Mouse (Mus musculus): ENCODE results near the gene 9430097D07Rik. TPM values are rescaled to one million over a fixed set of nuclear protein-coding genes. Genes with fewer than 3 reads are reported as not detected.

Gene 9430097D07Rik
- total RNA-seq (2014; rRNA removed) (0.16 and 0.33 TPM in 2 replicates), polyA plus RNA-seq (2015; fragmentation: Nextera tagmentation; extraction: Ambion mirVana) (0.69 and 0.82 TPM in 2 replicates)

- 0 out of 2 replicates have a peak, but pooled peaks cover 3% of the 10 kb centered on the region for H3K36me3 ChIP-seq (ENCODE audit: insufficient read depth, low read length)
- ATAC-seq (ENCODE audit: low FRiP score) (peak; percentile 74), DNase-seq (ENCODE audit: low spot score) (peak; percentile 87)
- peak within 1 kb of the TSS; percentile 77 for H3K27ac ChIP-seq (ENCODE audit: low read depth, low read length)
- no peaks in the 10 kb centered on the region for H3K9me3 ChIP-seq (ENCODE audit: low read length)
- WGBS = 7% methylated on average over 28 of the region's 28 CpGs
- peak within 1 kb of the TSS; percentile 85 for H3K4me2 ChIP-seq (ENCODE audit: low read depth, low read length, poor library complexity, severe bottlenecking)
- peaks cover 8% of the 10 kb centered on the region; the same call in 1 of the 2 replicates for H3K4me1 ChIP-seq (ENCODE audit: insufficient read depth, low read length)
- H3K27me3 ChIP-seq (ENCODE audit: insufficient read depth, low read length) = 0 out of 2 replicates have a peak, but pooled peaks cover 3% of the 10 kb centered on the region
- no peak for TF ChIP-seq CTCF (IDR thresholded peaks at IDR 0.05)
- H3K4me3 ChIP-seq (ENCODE audit: low read depth, low read length) = peak within 1 kb of the TSS; percentile 49
- H3K9ac ChIP-seq (replicated peaks; ENCODE audit: low read length, poor library complexity, severe bottlenecking) = peak within 1 kb of the TSS; percentile 58
These were observed at the start of gene 9430097D07Rik for GRCm38 (mm10) chr2:32575586-32576160. 9430097D07Rik (minus strand) TSS chr2:32575684.

- DNase-seq (ENCODE audit: low spot score) (no peak), ATAC-seq (ENCODE audit: low FRiP score) (no peak)
- Histone ChIP-seq H3K36me3 (ENCODE audit: insufficient read depth, low read length) (no peaks in the 10 kb centered on the region), H3K27ac (ENCODE audit: low read depth, low read length) (no peak overlapping the region), H3K4me1 (ENCODE audit: insufficient read depth, low read length) (peaks cover 28% of the 10 kb centered on the region), H3K27me3 (ENCODE audit: insufficient read depth, low read length) (no peaks in the 10 kb centered on the region), H3K9me3 (ENCODE audit: low read length) (no peaks in the 10 kb centered on the region), H3K9ac (replicated peaks; ENCODE audit: low read length, poor library complexity, severe bottlenecking) (no peak overlapping the region), H3K4me3 (ENCODE audit: low read depth, low read length) (no peak overlapping the region), H3K4me2 (ENCODE audit: low read depth, low read length, poor library complexity, severe bottlenecking) (no peak overlapping the region)
- WGBS = 81% methylated on average over 5 of the region's 5 CpGs
- TF ChIP-seq CTCF (IDR thresholded peaks at IDR 0.05) = no peak
These were observed 48.7 kb upstream of the 9430097D07Rik start for GRCm38 (mm10) chr2:32624111-32624748.

GRCm38 (mm10) chr2:32621517-32621859, 46.0 kb upstream of the 9430097D07Rik start, which contains the start of gene Ak1:
Ak1 (plus strand) TSS chr2:32621758.
- DNase-seq (ENCODE audit: low spot score) = no peak
- TF ChIP-seq CTCF (IDR thresholded peaks at IDR 0.05) = no peak
- peaks cover 8% of the 10 kb centered on the region for H3K4me1 ChIP-seq (ENCODE audit: insufficient read depth, low read length)
- ATAC-seq (ENCODE audit: low FRiP score) = no peak
- H3K36me3 ChIP-seq (ENCODE audit: insufficient read depth, low read length) = no peaks in the 10 kb centered on the region
- H3K27me3 ChIP-seq (ENCODE audit: insufficient read depth, low read length) = no peaks in the 10 kb centered on the region
- H3K4me3 ChIP-seq (ENCODE audit: low read depth, low read length) = no peak within 1 kb of the TSS
- no peak within 1 kb of the TSS for H3K4me2 ChIP-seq (ENCODE audit: low read depth, low read length, poor library complexity, severe bottlenecking)
- WGBS = 42% methylated on average over 7 of the region's 7 CpGs
- peak within 1 kb of the TSS; percentile 43; the same call in 1 of the 2 replicates for H3K27ac ChIP-seq (ENCODE audit: low read depth, low read length)
- no peak within 1 kb of the TSS for H3K9ac ChIP-seq (replicated peaks; ENCODE audit: low read length, poor library complexity, severe bottlenecking)
- H3K9me3 ChIP-seq (ENCODE audit: low read length) = no peaks in the 10 kb centered on the region

GRCm38 (mm10) chr2:32620682-32621516, 45.4 kb upstream of the 9430097D07Rik start:
- Histone ChIP-seq H3K9me3 (ENCODE audit: low read length) (no peaks in the 10 kb centered on the region), H3K27me3 (ENCODE audit: insufficient read depth, low read length) (no peaks in the 10 kb centered on the region), H3K36me3 (ENCODE audit: insufficient read depth, low read length) (no peaks in the 10 kb centered on the region; the same call in 1 of the 2 replicates), H3K4me1 (ENCODE audit: insufficient read depth, low read length) (peaks cover 2% of the 10 kb centered on the region; the same call in 1 of the 2 replicates), H3K27ac (ENCODE audit: low read depth, low read length) (peak overlapping the region; percentile 43; the same call in 1 of the 2 replicates), H3K9ac (replicated peaks; ENCODE audit: low read length, poor library complexity, severe bottlenecking) (no peak overlapping the region), H3K4me2 (ENCODE audit: low read depth, low read length, poor library complexity, severe bottlenecking) (no peak overlapping the region), H3K4me3 (ENCODE audit: low read depth, low read length) (no peak overlapping the region)
- 51% methylated on average over 4 of the region's 4 CpGs for WGBS
- TF ChIP-seq CTCF (IDR thresholded peaks at IDR 0.05) = no peak
- DNase-seq (ENCODE audit: low spot score) = peak; percentile 61
- no peak for ATAC-seq (ENCODE audit: low FRiP score)

- no peak overlapping the region for H3K27ac ChIP-seq (ENCODE audit: low read depth, low read length)
- TF ChIP-seq CTCF (IDR thresholded peaks at IDR 0.05) = no peak
- H3K36me3 ChIP-seq (ENCODE audit: insufficient read depth, low read length) = peaks cover 5% of the 10 kb centered on the region
- H3K9ac ChIP-seq (replicated peaks; ENCODE audit: low read length, poor library complexity, severe bottlenecking) = no peak overlapping the region
- WGBS = 34% methylated on average over 9 of the region's 9 CpGs
- no peak for ATAC-seq (ENCODE audit: low FRiP score)
- H3K4me1 ChIP-seq (ENCODE audit: insufficient read depth, low read length) = no peaks in the 10 kb centered on the region
- H3K4me3 ChIP-seq (ENCODE audit: low read depth, low read length) = no peak overlapping the region
- H3K9me3 ChIP-seq (ENCODE audit: low read length) = no peaks in the 10 kb centered on the region
- H3K27me3 ChIP-seq (ENCODE audit: insufficient read depth, low read length) = no peaks in the 10 kb centered on the region
- peak; percentile 43 for DNase-seq (ENCODE audit: low spot score)
- no peak overlapping the region for H3K4me2 ChIP-seq (ENCODE audit: low read depth, low read length, poor library complexity, severe bottlenecking)
These were observed 42.6 kb upstream of the 9430097D07Rik start for GRCm38 (mm10) chr2:32618051-32618450.

All from midbrain, postnatal 0 days (tissue).